Mouse (Mus musculus) erythroblast, embryonic 14.5 days (primary cell): ENCODE measurements around the gene Hoxc4.

Experiments
- GATA1 ChIP-seq: IDR thresholded peaks from 2 replicates; pipeline ENCODE4 v1.6.1; 2012; ENCODE audit warnings: low read length, inconsistent platforms, mixed read lengths
- TAL1 ChIP-seq: IDR thresholded peaks from 3 replicates; pipeline ENCODE4 v1.6.1; 2012; ENCODE audit warnings: low read length, inconsistent platforms, mixed read lengths

DNA sequence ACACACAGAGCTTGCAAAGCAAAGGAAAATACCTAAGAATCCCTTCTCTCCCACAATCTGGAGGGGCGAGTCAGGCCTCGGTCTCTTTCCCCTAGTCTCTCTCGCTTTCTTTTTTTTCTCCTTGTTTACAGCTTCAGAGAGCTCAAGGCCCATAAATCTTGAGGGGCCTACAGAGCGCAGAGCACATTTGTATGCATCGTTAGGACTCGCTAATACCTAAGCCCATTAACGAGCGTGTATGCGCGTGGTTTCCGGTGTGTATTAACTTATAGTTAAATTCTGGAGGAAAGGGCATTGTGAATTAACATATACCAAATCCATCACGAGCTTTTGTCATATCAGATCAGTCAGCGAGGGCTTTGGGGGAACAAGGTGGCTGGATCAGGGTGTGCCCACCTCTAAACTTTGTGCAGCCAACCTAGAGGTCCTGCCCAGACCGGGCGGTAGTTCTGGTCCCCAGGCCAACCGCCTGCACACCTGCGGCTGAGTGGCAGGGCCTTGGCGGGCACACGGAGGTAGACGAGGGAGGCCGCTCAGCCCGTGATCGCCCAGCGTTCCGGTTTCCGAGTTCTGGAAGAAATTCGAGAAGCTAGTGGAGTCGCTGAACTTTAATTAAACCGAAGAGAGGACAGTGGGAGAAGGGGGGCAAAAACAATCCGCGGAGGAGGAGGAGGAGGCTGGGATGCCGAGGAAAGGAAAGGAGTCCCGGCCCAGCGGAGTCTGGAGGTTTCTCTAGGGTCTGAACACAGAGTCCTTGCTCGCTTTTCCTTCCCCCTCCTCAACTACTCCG, 41.8 kb downstream of the Hoxc4 start:
- TF ChIP-seq GATA1 (no peak), TAL1 (no peak)
